Mouse (Mus musculus): ENCODE results near the gene Odaph. TPM values are rescaled to one million over a fixed set of nuclear protein-coding genes. Genes with fewer than 3 reads are reported as not detected.

Gene Odaph
- total and polyA plus RNA-seq, 3 experiments: 0.25 to 3.3 (median 1.7) TPM

DNA sequence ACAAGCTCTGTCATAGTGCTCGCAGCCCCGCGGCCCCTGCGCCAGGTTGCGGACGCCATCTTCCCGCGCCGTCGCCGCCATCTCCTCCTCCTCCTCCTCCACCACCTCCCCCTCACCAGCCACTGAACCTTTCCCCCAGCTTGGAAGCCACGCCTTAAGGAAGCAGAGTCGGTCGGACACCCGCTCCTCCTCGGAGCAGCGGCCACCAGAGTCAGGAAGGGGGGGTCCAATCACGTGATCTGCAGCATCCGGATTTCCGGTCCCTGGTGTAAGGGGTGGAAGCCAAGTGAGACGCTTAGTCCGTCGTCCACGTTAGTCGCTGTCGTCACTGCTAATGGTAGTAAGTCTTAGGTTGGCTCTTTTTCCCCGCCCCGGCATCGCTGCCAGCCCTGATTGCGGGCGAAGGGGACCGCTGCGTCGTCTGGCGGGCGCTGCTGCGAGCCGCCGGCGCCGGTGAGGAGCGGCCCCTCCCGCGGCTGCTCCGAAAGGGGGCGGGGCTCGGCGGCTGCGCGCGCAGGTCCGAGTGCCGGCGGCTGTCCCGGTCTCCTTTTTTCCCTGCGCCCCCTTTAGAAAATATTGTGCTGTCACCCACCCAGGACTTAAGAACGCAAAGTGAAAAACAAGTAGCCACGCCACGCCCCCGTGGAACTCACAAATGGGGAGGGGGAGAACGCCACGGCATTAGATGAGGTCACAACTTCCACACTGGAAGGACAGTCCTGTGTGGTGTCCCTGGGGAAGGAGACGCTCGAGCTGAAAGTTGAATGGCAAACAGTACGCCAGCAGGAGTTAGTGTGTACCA is 24.4 kb upstream of the Odaph start, which contains the start of gene Rchy1:
Rchy1 (minus strand) TSS at position 430 of the 802 bp plus-strand sequence.
- peaks cover 17% of the 10 kb centered on the region for H3K79me2 ChIP-seq (replicated peaks; ENCODE audit: control insufficient read depth, extremely low read depth, insufficient read depth, poor library complexity, severe bottlenecking)
- peak within 1 kb of the TSS; percentile 88 for H3K4me2 ChIP-seq (ENCODE audit: insufficient read depth, low read depth, poor library complexity, severe bottlenecking)
- peak; percentile 90 for DNase-seq (ENCODE audit: extremely low read depth)
- peak within 1 kb of the TSS; percentile 91 for H3K9ac ChIP-seq (ENCODE audit: insufficient read depth, low read depth)
- H3K36me3 ChIP-seq (replicated peaks in 1 of 2; ENCODE audit: control insufficient read depth in 1 of 2, insufficient read depth in 1 of 2, low read length in 1 of 2): peaks cover 5 to 16% of the 10 kb centered on the region in 2 experiments
- in situ Hi-C loops (cut with MboI; ENCODE audit: low pct_ligation_motif_present, low pct_unique_long_range_greater_than_20kb, low sequenced_read_pairs): no loop called here
- peaks cover 7 to 32% of the 10 kb centered on the region in 2 experiments; a peak in 3 of 4 replicates for H3K4me1 ChIP-seq (ENCODE audit: control insufficient read depth in 1 of 2, insufficient read depth in 2 of 2)
- dilution Hi-C loops (cut with MboI; ENCODE audit: extremely low pct_ligation_motif_present, extremely low pct_unique_long_range_greater_than_20kb, low sequenced_read_pairs): no loop called here
- no peaks in the 10 kb centered on the region for H3K27me3 ChIP-seq (replicated peaks)
- H3K27ac ChIP-seq (ENCODE audit: insufficient read depth, low read depth): peak within 1 kb of the TSS; percentile 99
- H3K4me3 ChIP-seq (replicated peaks in 1 of 3; ENCODE audit: low read depth in 2 of 3, low read length in 2 of 3, poor library complexity in 1 of 3): peak within 1 kb of the TSS; percentile 68 to 99 (median 97)
- no peak for TF ChIP-seq ZKSCAN1 (IDR thresholded peaks at IDR 0.05; ENCODE audit: borderline replicate concordance, low read depth, low read length)
- no peak; the same call in 1 of the 2 replicates for TF ChIP-seq CHD1 (IDR thresholded peaks at IDR 0.05; ENCODE audit: low read depth, low read length)
- no peak; the same call in 1 of the 2 replicates for TF ChIP-seq SMC3 (IDR thresholded peaks at IDR 0.05; ENCODE audit: low read depth, low read length)
- TF ChIP-seq TBP (conservative IDR thresholded peaks at IDR 0.05; ENCODE audit: low read depth, low read length): peak; percentile 11; the same call in 1 of the 2 replicates
- peak; percentile 94 for TF ChIP-seq USF1 (IDR thresholded peaks at IDR 0.05; ENCODE audit: low read depth, low read length)
- TF ChIP-seq JUN (IDR thresholded peaks at IDR 0.05; ENCODE audit: insufficient read depth, low read depth, low read length): 0 out of 2 replicates have a peak, but pooled peaks have one; percentile 3
- TF ChIP-seq USF2 (conservative IDR thresholded peaks at IDR 0.05; ENCODE audit: low read depth, low read length): peak; percentile 91
- TF ChIP-seq MAX (IDR thresholded peaks at IDR 0.05; ENCODE audit: low read length): peak; percentile 72
- peak; percentile 41; the same call in 1 of the 2 replicates for TF ChIP-seq EP300 (IDR thresholded peaks at IDR 0.05; ENCODE audit: low read length)
- TF ChIP-seq JUND (conservative IDR thresholded peaks at IDR 0.05; ENCODE audit: low read depth, low read length): no peak
- TF ChIP-seq ZC3H11A (IDR thresholded peaks at IDR 0.05; ENCODE audit: low read depth, low read length): no peak
- TF ChIP-seq TCF12 (IDR thresholded peaks at IDR 0.05; ENCODE audit: low read depth, low read length): peak; percentile 40
- peak; percentile 49; the same call in 1 of the 2 replicates for TF ChIP-seq MXI1 (IDR thresholded peaks at IDR 0.05; ENCODE audit: low read depth, low read length)
- peak; percentile 85 for TF ChIP-seq NRF1 (IDR thresholded peaks at IDR 0.05; ENCODE audit: low read depth, low read length)
- TF ChIP-seq BHLHE40 (IDR thresholded peaks at IDR 0.05; ENCODE audit: low read depth, low read length): peak; percentile 98
- TF ChIP-seq UBTF (IDR thresholded peaks at IDR 0.05; ENCODE audit: low read depth, low read length): no peak
- TF ChIP-seq RAD21 (IDR thresholded peaks at IDR 0.05; ENCODE audit: low read depth, low read length): no peak; the same call in none of the 2 replicates
- peak; percentile 79 for TF ChIP-seq POLR2A (IDR thresholded peaks at IDR 0.05; ENCODE audit: low read depth, low read length)
- no peak for TF ChIP-seq ZNF384 (IDR thresholded peaks at IDR 0.05; ENCODE audit: low read depth, low read length)
- TF ChIP-seq PAX5 (IDR thresholded peaks at IDR 0.05; ENCODE audit: low read length): no peak
- peak; percentile 90 for TF ChIP-seq ELF1 (IDR thresholded peaks at IDR 0.05; ENCODE audit: low read depth, low read length)
- TF ChIP-seq IRF4 (IDR thresholded peaks at IDR 0.05; ENCODE audit: low read depth, low read length): peak; percentile 24
- peak; percentile 5; the same call in 1 of the 2 replicates for TF ChIP-seq MEF2A (IDR thresholded peaks at IDR 0.05; ENCODE audit: borderline replicate concordance, low read depth, low read length)
- TF ChIP-seq MYC (IDR thresholded peaks at IDR 0.05; ENCODE audit: low read depth, low read length): 0 out of 2 replicates have a peak, but pooled peaks have one; percentile 27
- no peak for TF ChIP-seq POLR2AphosphoS2 (IDR thresholded peaks at IDR 0.05; ENCODE audit: low read depth, low read length)
- peak; percentile 79 for TF ChIP-seq HCFC1 (IDR thresholded peaks at IDR 0.05; ENCODE audit: low read depth, low read length)
- peak in 1 of 2 experiments; percentile 21; a peak in 1 of 4 replicates for TF ChIP-seq CTCF (conservative IDR thresholded peaks at IDR 0.05 in 1 of 2, IDR thresholded peaks at IDR 0.05 in 1 of 2; ENCODE audit: low read depth in 2 of 2, low read length in 2 of 2)
- TF ChIP-seq MAZ (IDR thresholded peaks at IDR 0.05; ENCODE audit: low read depth, low read length): peak; percentile 89
- TF ChIP-seq SIN3A (IDR thresholded peaks at IDR 0.05; ENCODE audit: low read length): peak; percentile 57; the same call in 1 of the 2 replicates
- TF ChIP-seq ZMIZ1 (IDR thresholded peaks at IDR 0.05; ENCODE audit: low read depth, low read length): peak; percentile 75
- no peak for TF ChIP-seq E2F4 (IDR thresholded peaks at IDR 0.05; ENCODE audit: insufficient replicate concordance, low read depth, low read length)
- no peak for TF ChIP-seq GABPA (IDR thresholded peaks at IDR 0.05; ENCODE audit: insufficient replicate concordance, low read depth, low read length)
- peak; percentile 47 for TF ChIP-seq NELFE (IDR thresholded peaks at IDR 0.05; ENCODE audit: low read depth, low read length)
- TF ChIP-seq KAT2A (IDR thresholded peaks at IDR 0.05; ENCODE audit: insufficient replicate concordance, low read length): 0 out of 2 replicates have a peak, but pooled peaks have one; percentile 40
- TF ChIP-seq RCOR1 (conservative IDR thresholded peaks at IDR 0.05; ENCODE audit: low read depth, low read length): 0 out of 2 replicates have a peak, but pooled peaks have one; percentile 64
- no peak for TF ChIP-seq CHD2 (IDR thresholded peaks at IDR 0.05; ENCODE audit: low read length)
- no peak for TF ChIP-seq MAFK (IDR thresholded peaks at IDR 0.05; ENCODE audit: insufficient replicate concordance, low read length)
- TF ChIP-seq ETS1 (conservative IDR thresholded peaks at IDR 0.05; ENCODE audit: low read depth, low read length): peak; percentile 29
- no peaks in the 10 kb centered on the region for H3K9me3 ChIP-seq (replicated peaks; ENCODE audit: low read length)
